Mouse (Mus musculus) midbrain, embryonic 15.5 days (tissue): ENCODE measurements around the gene Sipa1. TPM values are rescaled to one million over a fixed set of nuclear protein-coding genes. Genes with fewer than 3 reads are reported as not detected.

Source experiments
- ATAC-seq: fragments of 200-750 bp; cut with Nextera tagmentation; replicated peaks from 2 replicates; pipeline ENCODE4 v1.8.0; 2017; ENCODE audit warnings: moderate TSS enrichment
- H3K27ac ChIP-seq: fragments of 300-500 bp; sonication (generic); 2 replicates; pipeline ENCODE4 v1.5.1; 2015; ENCODE audit warnings: mild to moderate bottlenecking, inconsistent platforms
- H3K27me3 ChIP-seq: fragments of 300-500 bp; sonication (generic); replicated peaks from 2 replicates; pipeline ENCODE4 v1.6.1; 2015; ENCODE audit warnings: inconsistent platforms
- H3K36me3 ChIP-seq: fragments of 300-500 bp; sonication (generic); replicated peaks from 2 replicates; pipeline ENCODE4 v1.6.1; 2015; ENCODE audit warnings: inconsistent platforms
- H3K4me1 ChIP-seq: fragments of 300-500 bp; sonication (generic); 2 replicates; pipeline ENCODE4 v1.6.1; 2015; ENCODE audit warnings: inconsistent platforms
- H3K4me2 ChIP-seq: fragments of 300-500 bp; sonication (generic); 2 replicates; pipeline ENCODE4 v1.6.1; 2015; ENCODE audit warnings: inconsistent platforms, mild to moderate bottlenecking, moderate library complexity
- H3K4me3 ChIP-seq: fragments of 300-500 bp; sonication (generic); 2 replicates; pipeline ENCODE4 v1.5.1; 2015; ENCODE audit warnings: mild to moderate bottlenecking, inconsistent platforms
- H3K9ac ChIP-seq: fragments of 300-500 bp; sonication (generic); 2 replicates; pipeline ENCODE4 v1.6.1; 2015; ENCODE audit warnings: mild to moderate bottlenecking, inconsistent platforms
- H3K9me3 ChIP-seq: fragments of 300-500 bp; sonication (generic); 2 replicates; pipeline ENCODE4 v1.6.1; 2016; ENCODE audit warnings: inconsistent platforms
- WGBS: fragments of 180-500 bp; shearing (Covaris S2); methylation state at CpG from one replicate; pipeline ENCODE4 v1.1.7; 2015; ENCODE audit warnings: mixed read lengths; 5-methylcytosine and 5-hydroxymethylcytosine counted together
- microRNA-seq: library from miRNA; unstranded; fragments of <30 nt; microRNA quantifications from one replicate; pipeline ENCODE4, GENCODE M21; 2016
- polyA plus RNA-seq: library from polyadenylated mRNA; unstranded; fragments of >200 nt; fragmentation: Nextera tagmentation; extraction: Ambion mirVana; gene quantifications from 2 replicates; pipeline ENCODE4 v1.2.1, GENCODE M21; 2015

Gene Sipa1
- polyA plus RNA-seq, 1 experiment from 2014 or later, result 17.1 TPM

- H3K4me3 ChIP-seq, result peak overlapping the region; percentile 78
- peak overlapping the region; percentile 100 for H3K27ac ChIP-seq
- peak overlapping the region; percentile 59 for H3K4me2 ChIP-seq
- peaks cover 40% of the 10 kb centered on the region for H3K36me3 ChIP-seq
- H3K27me3 ChIP-seq, result no peaks in the 10 kb centered on the region; the same call in 1 of the 2 replicates
- 98% methylated on average over 13 of the region's 13 CpGs for WGBS
- H3K4me1 ChIP-seq, result peaks cover 25% of the 10 kb centered on the region
- peak overlapping the region; percentile 92; the same call in 1 of the 2 replicates for H3K9ac ChIP-seq
- H3K9me3 ChIP-seq, result no peaks in the 10 kb centered on the region
- ATAC-seq, result no peak
Observed at GRCm38 (mm10) chr19:5608707-5609106, 54.8 kb downstream of the Sipa1 start.

GRCm38 (mm10) chr19:5607705-5608410 is 55.6 kb downstream of the Sipa1 start:
- no peak for ATAC-seq
- no peaks in the 10 kb centered on the region for H3K9me3 ChIP-seq
- WGBS, result 96% methylated on average over 26 of the region's 26 CpGs
- H3K4me2 ChIP-seq, result peak overlapping the region; percentile 3; the same call in 1 of the 2 replicates
- 0 out of 2 replicates have a peak overlapping the region, but pooled peaks have one; percentile 78 for H3K4me3 ChIP-seq
- H3K9ac ChIP-seq, result no peak overlapping the region
- no peaks in the 10 kb centered on the region for H3K27me3 ChIP-seq
- no peak overlapping the region for H3K27ac ChIP-seq
- H3K4me1 ChIP-seq, result peaks cover 34% of the 10 kb centered on the region
- H3K36me3 ChIP-seq, result peaks cover 43% of the 10 kb centered on the region

GRCm38 (mm10) chr19:5606196-5606595 is 57.3 kb downstream of the Sipa1 start:
- no peaks in the 10 kb centered on the region for H3K27me3 ChIP-seq
- WGBS, result 84% methylated on average over 8 of the region's 8 CpGs
- no peak overlapping the region for H3K27ac ChIP-seq
- peaks cover 43% of the 10 kb centered on the region for H3K36me3 ChIP-seq
- no peak overlapping the region for H3K9ac ChIP-seq
- ATAC-seq, result no peak
- H3K4me2 ChIP-seq, result no peak overlapping the region
- peaks cover 43% of the 10 kb centered on the region for H3K4me1 ChIP-seq
- H3K9me3 ChIP-seq, result no peaks in the 10 kb centered on the region
- H3K4me3 ChIP-seq, result no peak overlapping the region

- Histone ChIP-seq H3K4me1 (peaks cover 35% of the 10 kb centered on the region), H3K4me2 (no peak overlapping the region)
Observed at GRCm38 (mm10) chr19:5605126-5605525, 58.4 kb downstream of the Sipa1 start.

GRCm38 (mm10) chr19:5603664-5604063 is 59.8 kb downstream of the Sipa1 start:
- Histone ChIP-seq H3K27ac (no peak overlapping the region), H3K9me3 (no peaks in the 10 kb centered on the region), H3K9ac (no peak overlapping the region), H3K4me1 (peaks cover 29% of the 10 kb centered on the region), H3K36me3 (peaks cover 43% of the 10 kb centered on the region), H3K4me3 (no peak overlapping the region), H3K4me2 (no peak overlapping the region), H3K27me3 (no peaks in the 10 kb centered on the region)
- ATAC-seq, result no peak
- WGBS, result 89% methylated on average over 7 of the region's 7 CpGs

More at GRCm38 (mm10) chr19:5605126-5605525, 58.4 kb downstream of the Sipa1 start:
- Histone ChIP-seq H3K27ac (no peak overlapping the region), H3K36me3 (peaks cover 43% of the 10 kb centered on the region), H3K4me3 (no peak overlapping the region), H3K27me3 (no peaks in the 10 kb centered on the region), H3K9me3 (no peaks in the 10 kb centered on the region), H3K9ac (no peak overlapping the region)
- ATAC-seq, result no peak
- WGBS, result 89% methylated on average over 7 of the region's 7 CpGs

- Histone ChIP-seq H3K9ac (peak within 1 kb of the TSS; percentile 81), H3K9me3 (no peaks in the 10 kb centered on the region), H3K36me3 (peaks cover 34% of the 10 kb centered on the region), H3K27me3 (no peaks in the 10 kb centered on the region), H3K4me3 (peak within 1 kb of the TSS; percentile 60), H3K4me1 (peaks cover 21% of the 10 kb centered on the region), H3K4me2 (peak within 1 kb of the TSS; percentile 70), H3K27ac (peak within 1 kb of the TSS; percentile 82)
- ATAC-seq, result peak; percentile 92
- WGBS, result under 1% methylated on average over 64 of the region's 64 CpGs
Observed at GRCm38 (mm10) chr19:5601752-5602541, 61.6 kb downstream of the Sipa1 start, which contains the start of gene Rnaseh2c. Rnaseh2c (plus strand) TSS chr19:5601873.

Small RNA genes within 50 kb of the gene (microRNA-seq; reads per million reads assigned to microRNA genes)
- not detected for gene Mir6987

Other genes with a start within 250 kb of the Sipa1 start
- 291 and 296 TPM in 2 replicates for gene Drap1, start 238.7 kb downstream of the Sipa1 start, polyA plus RNA-seq
- 71.5 and 74.9 TPM in 2 replicates for gene AI837181, start 238.6 kb downstream of the Sipa1 start, polyA plus RNA-seq
- 0.40 TPM in 1 of 2 replicates, not detected in the other for gene Fosl1, start 216.2 kb downstream of the Sipa1 start, polyA plus RNA-seq
- 11.7 and 13.2 TPM in 2 replicates for gene Ccdc85b, start 205.8 kb downstream of the Sipa1 start, polyA plus RNA-seq
- 180 and 185 TPM in 2 replicates for gene Fibp, start 203.1 kb downstream of the Sipa1 start, polyA plus RNA-seq
- 5.4 and 6.5 TPM in 2 replicates for gene Ctsw, start 195.2 kb downstream of the Sipa1 start, polyA plus RNA-seq
- 41.3 and 45.9 TPM in 2 replicates for gene Efemp2, start 189.8 kb downstream of the Sipa1 start, polyA plus RNA-seq
- gene Mus81, start 175.3 kb downstream of the Sipa1 start, polyA plus RNA-seq, result 54.3 and 60.2 TPM in 2 replicates
- gene Cfl1, start 173.3 kb downstream of the Sipa1 start, polyA plus RNA-seq, result 3,624 and 3,631 TPM in 2 replicates
- gene 1700020D05Rik, start 159.9 kb downstream of the Sipa1 start, polyA plus RNA-seq, result 0.17 TPM in 1 of 2 replicates, not detected in the other
- gene Snx32, start 153.2 kb downstream of the Sipa1 start, polyA plus RNA-seq, result 106 and 111 TPM in 2 replicates
- 0.10 and 0.13 TPM in 2 replicates for gene Ovol1, start 103.1 kb downstream of the Sipa1 start, polyA plus RNA-seq
- 3.0 and 3.1 TPM in 2 replicates for gene Ap5b1, start 95.7 kb downstream of the Sipa1 start, polyA plus RNA-seq
- 56.2 and 57.7 TPM in 2 replicates for gene Rnaseh2c, start 61.8 kb downstream of the Sipa1 start, polyA plus RNA-seq
- gene Kat5, start 53.5 kb downstream of the Sipa1 start, polyA plus RNA-seq, result 82.3 and 84.7 TPM in 2 replicates
- 36.9 and 39.2 TPM in 2 replicates for gene Rela, start 26.2 kb downstream of the Sipa1 start, polyA plus RNA-seq
- gene Map3k11, start 25.0 kb upstream of the Sipa1 start, polyA plus RNA-seq, result 12.5 and 14.0 TPM in 2 replicates
- 29.2 TPM in 2 replicates for gene Pcnx3, start 25.2 kb upstream of the Sipa1 start, polyA plus RNA-seq
- gene Kcnk7, start 40.7 kb upstream of the Sipa1 start, polyA plus RNA-seq, result 0.19 and 0.28 TPM in 2 replicates
- 23.7 and 25.5 TPM in 2 replicates for gene Ehbp1l1, start 62.6 kb upstream of the Sipa1 start, polyA plus RNA-seq
- gene Fam89b, start 65.9 kb upstream of the Sipa1 start, polyA plus RNA-seq, result 158 and 165 TPM in 2 replicates
- 8.2 and 12.6 TPM in 2 replicates for gene Ltbp3, start 77.2 kb upstream of the Sipa1 start, polyA plus RNA-seq
- gene Scyl1, start 107.7 kb upstream of the Sipa1 start, polyA plus RNA-seq, result 87.6 and 94.7 TPM in 2 replicates
- 16.1 and 19.2 TPM in 2 replicates for gene Frmd8, start 211.6 kb upstream of the Sipa1 start, polyA plus RNA-seq
- gene Slc25a45, start 214.1 kb upstream of the Sipa1 start, polyA plus RNA-seq, result 2.0 and 2.9 TPM in 2 replicates
- gene Tigd3, start 230.4 kb upstream of the Sipa1 start, polyA plus RNA-seq, result 13.8 and 16.4 TPM in 2 replicates
- 122 and 130 TPM in 2 replicates for gene Dpf2, start 249.3 kb upstream of the Sipa1 start, polyA plus RNA-seq